Mouse (Mus musculus): ENCODE results near the gene Ptpdc1.

DNA sequence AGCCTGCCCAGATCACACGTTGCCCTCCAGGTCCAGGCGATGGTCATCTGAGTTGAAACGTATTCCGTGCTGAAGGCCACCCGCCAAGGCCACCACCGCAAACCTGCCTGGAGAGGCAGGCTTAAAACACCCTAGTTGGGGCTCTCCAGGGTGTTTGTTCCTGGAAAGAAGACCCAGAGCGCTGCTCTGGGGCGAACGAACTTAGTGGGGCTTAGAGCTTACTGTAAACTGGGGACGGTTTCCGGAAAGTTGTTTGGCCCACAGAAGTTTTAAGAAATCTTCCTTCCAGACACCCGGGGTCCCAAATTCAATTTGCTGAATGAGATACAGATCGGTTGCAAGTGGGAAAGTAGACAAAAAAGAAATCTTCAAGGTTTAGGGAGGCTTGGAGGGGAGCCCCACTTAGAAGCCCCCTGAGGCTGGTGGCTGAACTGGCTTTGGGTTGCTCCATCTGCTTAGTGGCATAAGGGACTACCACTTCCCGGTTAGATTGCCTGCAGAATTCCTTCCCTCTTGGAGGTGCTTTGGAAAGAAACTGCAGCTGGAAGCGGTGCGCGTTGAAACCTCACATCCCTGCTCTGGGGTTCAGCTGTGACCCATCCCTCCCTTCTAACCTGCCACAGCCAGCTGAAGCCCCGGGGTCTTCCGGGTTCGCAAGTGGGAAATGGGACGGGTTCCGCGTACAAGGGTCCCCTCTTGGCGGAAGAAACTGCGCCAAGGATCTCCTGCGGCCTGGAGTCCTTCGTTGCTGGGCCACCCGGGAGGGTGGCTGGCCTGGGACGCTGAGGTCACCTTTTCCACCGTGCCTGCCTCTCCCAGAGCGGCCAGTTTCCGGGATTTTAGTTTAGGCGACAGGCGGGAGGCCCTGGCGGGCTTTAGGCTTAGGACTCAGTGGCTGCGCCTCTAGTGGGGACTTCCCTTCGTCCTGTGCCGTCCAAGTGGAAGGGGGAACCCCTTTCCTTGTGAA is 34.1 kb upstream of the Ptpdc1 start:
- no peak for TF ChIP-seq POLR2A (IDR thresholded peaks at IDR 0.05; ENCODE audit: borderline replicate concordance, control insufficient read depth, low read depth, low read length)
- TF ChIP-seq CTCF (IDR thresholded peaks at IDR 0.05; ENCODE audit: control insufficient read depth, insufficient read depth, low read length), result no peak
